Mouse (Mus musculus) common myeloid progenitor, adult 5-6 weeks (primary cell): ENCODE measurements around the gene Tbc1d4. TPM values are rescaled to one million over a fixed set of nuclear protein-coding genes. Genes with fewer than 3 reads are reported as not detected.

ENCODE experiments used
- ATAC-seq: replicated peaks from 2 replicates; pipeline ENCODE4 v1.8.0; 2016; ENCODE audit warnings: low read depth, mild to moderate bottlenecking, moderate TSS enrichment, inconsistent platforms; ENCODE audit not compliant: poor library complexity, severe bottlenecking
- total RNA-seq: library from RNA; stranded (forward); fragments of 200-1000, 187-1606 nt; gene quantifications from 2 replicates; pipeline ENCODE4 v1.2.3, GENCODE M21; 2017

Tbc1d4 gene
- total RNA-seq, 1 experiment from 2014 or later = 20.1 TPM

- no peak for ATAC-seq
Measured at GRCm38 (mm10) chr14:101505805-101506204, 103.2 kb downstream of the Tbc1d4 start.

GRCm38 (mm10) chr14:101504473-101505200, 104.4 kb downstream of the Tbc1d4 start:
- peak; percentile 40; the same call in 1 of the 2 replicates for ATAC-seq

- ATAC-seq = peak; percentile 67
Measured at GRCm38 (mm10) chr14:101503168-101503961, 105.6 kb downstream of the Tbc1d4 start.

- no peak for ATAC-seq
Measured at GRCm38 (mm10) chr14:101501868-101502267, 107.1 kb downstream of the Tbc1d4 start.

- ATAC-seq = no peak
Measured at GRCm38 (mm10) chr14:101501452-101501851, 107.5 kb downstream of the Tbc1d4 start.

- no peak for ATAC-seq
Measured at GRCm38 (mm10) chr14:101500826-101501225, 108.2 kb downstream of the Tbc1d4 start.

GRCm38 (mm10) chr14:101499838-101500237, 109.2 kb downstream of the Tbc1d4 start:
- ATAC-seq = no peak

- no peak for ATAC-seq
Measured at GRCm38 (mm10) chr14:101488264-101488810, 120.7 kb downstream of the Tbc1d4 start.

- no peak for ATAC-seq
Measured at GRCm38 (mm10) chr14:101486550-101486949, 122.4 kb downstream of the Tbc1d4 start.

GRCm38 (mm10) chr14:101483230-101483629, 125.8 kb downstream of the Tbc1d4 start:
- no peak for ATAC-seq

- ATAC-seq = no peak
Measured at GRCm38 (mm10) chr14:101482270-101482669, 126.7 kb downstream of the Tbc1d4 start.

- peak; percentile 77 for ATAC-seq
Measured at GRCm38 (mm10) chr14:101481165-101481564, 127.8 kb downstream of the Tbc1d4 start.

- no peak for ATAC-seq
Measured at GRCm38 (mm10) chr14:101480541-101480940, 128.4 kb downstream of the Tbc1d4 start.

GRCm38 (mm10) chr14:101477827-101478220, 131.2 kb downstream of the Tbc1d4 start:
- peak; percentile 31; the same call in 1 of the 2 replicates for ATAC-seq

- ATAC-seq = peak; percentile 61
Measured at GRCm38 (mm10) chr14:101477081-101477826, 131.7 kb downstream of the Tbc1d4 start.

- ATAC-seq = no peak
Measured at GRCm38 (mm10) chr14:101469475-101470093, 139.4 kb downstream of the Tbc1d4 start.

GRCm38 (mm10) chr14:101468143-101468542, 140.8 kb downstream of the Tbc1d4 start:
- no peak for ATAC-seq

- ATAC-seq = no peak
Measured at GRCm38 (mm10) chr14:101467532-101467931, 141.5 kb downstream of the Tbc1d4 start.

- ATAC-seq = no peak
Measured at GRCm38 (mm10) chr14:101466521-101466920, 142.5 kb downstream of the Tbc1d4 start.

GRCm38 (mm10) chr14:101465893-101466292, 143.1 kb downstream of the Tbc1d4 start:
- ATAC-seq = no peak
